ENCODE assay signal across 14 mouse cellular contexts in the genomic region with DNA sequence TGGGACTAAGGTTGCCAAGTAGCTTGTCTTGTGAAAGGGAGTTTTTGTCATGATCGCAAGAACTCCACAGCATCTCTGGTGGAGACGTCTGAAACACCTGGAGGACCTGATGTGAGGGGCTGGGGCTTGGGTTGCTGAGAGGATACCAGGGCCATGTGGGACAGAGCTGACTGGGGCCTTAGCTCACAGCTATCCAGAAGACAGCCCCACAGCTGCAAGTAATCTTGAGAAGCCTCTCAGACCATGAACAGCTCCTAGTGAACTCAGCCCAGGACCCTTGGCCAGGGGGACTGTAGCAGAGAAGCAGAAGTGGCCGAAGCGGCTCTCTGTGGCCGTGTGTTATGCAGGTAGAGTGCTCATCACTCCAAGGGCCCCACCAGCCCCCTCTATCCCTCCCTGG. TPM values are rescaled to one million over a fixed set of nuclear protein-coding genes. Genes with fewer than 3 reads are reported as not detected.
DNase-seq lines count a peak whose midpoint lies in the region; ATAC-seq and TF ChIP-seq lines count a peak whose summit lies in the region.
"Had no signal": no experiment of that assay in that cellular context is flagged by ENCODE, and none has a peak within 500 bp of the region (broad histone marks: within the 10 kb centered on the region; RNA-seq: fewer than 3 reads in every experiment).

No protein-coding gene starts in this region.

- no peaks in the 10 kb centered on the region for H3K9me3 ChIP-seq in hindbrain, embryonic 10.5 days
- no peaks in the 10 kb centered on the region for H3K9me3 ChIP-seq in hindbrain, postnatal 0 days (ENCODE audit: low read length)
- H3K9me3 ChIP-seq in embryonic facial prominence, embryonic 12.5 days = no peaks in the 10 kb centered on the region
- no peaks in the 10 kb centered on the region for H3K9me3 ChIP-seq in limb, embryonic 15.5 days
- H3K9me3 ChIP-seq: hindbrain, embryonic 15.5 days had no signal

- no peaks in the 10 kb centered on the region for H3K27me3 ChIP-seq in hindbrain, embryonic 10.5 days (ENCODE audit: insufficient read depth, poor library complexity, severe bottlenecking)
- H3K27me3 ChIP-seq in hindbrain, postnatal 0 days (ENCODE audit: insufficient read depth, low read length) = no peaks in the 10 kb centered on the region
- H3K27me3 ChIP-seq in embryonic facial prominence, embryonic 12.5 days = no peaks in the 10 kb centered on the region
- H3K27me3 ChIP-seq in limb, embryonic 15.5 days = no peaks in the 10 kb centered on the region
- H3K27me3 ChIP-seq: hindbrain, embryonic 15.5 days had no signal

- no peak overlapping the region for H3K4me3 ChIP-seq in hindbrain, embryonic 10.5 days
- no peak overlapping the region for H3K4me3 ChIP-seq in hindbrain, postnatal 0 days (ENCODE audit: low read length)
- no peak overlapping the region for H3K4me3 ChIP-seq in embryonic facial prominence, embryonic 12.5 days
- H3K4me3 ChIP-seq in embryonic fibroblast, embryonic 13.5 days (ENCODE audit: insufficient read depth, low read length) = no peak overlapping the region
- no peak overlapping the region for H3K4me3 ChIP-seq in limb, embryonic 15.5 days
- H3K4me3 ChIP-seq in layer of hippocampus, adult 2 months = no peak overlapping the region
- H3K4me3 ChIP-seq: hindbrain, embryonic 15.5 days had no signal

- TF ChIP-seq CTCF in hindbrain, postnatal 0 days (IDR thresholded peaks at IDR 0.05; ENCODE audit: low read depth) = no peak
- no peak for TF ChIP-seq CTCF in embryonic fibroblast, embryonic 13.5 days (IDR thresholded peaks at IDR 0.05; ENCODE audit: borderline replicate concordance, insufficient read depth, low read length)
- TF ChIP-seq CTCF in layer of hippocampus, adult 2 months (conservative IDR thresholded peaks at IDR 0.05) = no peak

- WGBS in hindbrain, embryonic 10.5 days = 80% methylated on average over 5 of the region's 5 CpGs
- WGBS in hindbrain, postnatal 0 days = 89% methylated on average over 5 of the region's 5 CpGs
- 62% methylated on average over 5 of the region's 5 CpGs for WGBS in embryonic facial prominence, embryonic 12.5 days
- WGBS in limb, embryonic 15.5 days = 53% methylated on average over 5 of the region's 5 CpGs

- H3K36me3 ChIP-seq in hindbrain, embryonic 10.5 days = no peaks in the 10 kb centered on the region
- no peaks in the 10 kb centered on the region for H3K36me3 ChIP-seq in hindbrain, postnatal 0 days (ENCODE audit: insufficient read depth, low read length)
- H3K36me3 ChIP-seq in embryonic facial prominence, embryonic 12.5 days = no peaks in the 10 kb centered on the region
- H3K36me3 ChIP-seq in limb, embryonic 15.5 days = no peaks in the 10 kb centered on the region
- H3K36me3 ChIP-seq: hindbrain, embryonic 15.5 days had no signal

- peaks cover 21% of the 10 kb centered on the region for H3K4me1 ChIP-seq in hindbrain, embryonic 10.5 days (replicated peaks)
- H3K4me1 ChIP-seq in hindbrain, postnatal 0 days (ENCODE audit: insufficient read depth, low read length) = no peaks in the 10 kb centered on the region
- peaks cover 37% of the 10 kb centered on the region for H3K4me1 ChIP-seq in embryonic facial prominence, embryonic 12.5 days
- peaks cover 26% of the 10 kb centered on the region for H3K4me1 ChIP-seq in embryonic fibroblast, embryonic 13.5 days (ENCODE audit: control insufficient read depth, insufficient read depth, low read length)
- H3K4me1 ChIP-seq in limb, embryonic 15.5 days = peaks cover 45% of the 10 kb centered on the region
- H3K4me1 ChIP-seq: hindbrain, embryonic 15.5 days had no signal

- DNase-seq in hindbrain, embryonic 10.5 days (ENCODE audit: low spot score) = no peak
- no peak for DNase-seq in hindbrain, postnatal 0 days (ENCODE audit: low spot score)
- no peak for DNase-seq in layer of hippocampus, adult 2 months (ENCODE audit: low spot score in 2 of 2)
- DNase-seq in spleen, postnatal 4 days (ENCODE audit: low spot score in 2 of 2) = no peak
- DNase-seq: adrenal gland, postnatal 36 days; layer of hippocampus, adult 9-11 months; liver, postnatal 0 days; right cerebral cortex, postnatal 14 days; thymus, postnatal 14 days had no signal

- peak overlapping the region; percentile 59; the same call in 1 of the 2 replicates for H3K27ac ChIP-seq in hindbrain, embryonic 10.5 days
- no peak overlapping the region for H3K27ac ChIP-seq in hindbrain, postnatal 0 days
- H3K27ac ChIP-seq in embryonic facial prominence, embryonic 12.5 days = peak overlapping the region; percentile 78
- H3K27ac ChIP-seq in embryonic fibroblast, embryonic 13.5 days (ENCODE audit: insufficient read depth, low read length) = peak overlapping the region; percentile 51
- peak overlapping the region; percentile 88 for H3K27ac ChIP-seq in limb, embryonic 15.5 days
- H3K27ac ChIP-seq in layer of hippocampus, adult 2 months = no peak overlapping the region
- H3K27ac ChIP-seq: hindbrain, embryonic 15.5 days had no signal

- no peak overlapping the region for H3K4me2 ChIP-seq in hindbrain, postnatal 0 days (ENCODE audit: low read depth, low read length)
- H3K4me2 ChIP-seq in embryonic facial prominence, embryonic 12.5 days (replicated peaks) = no peak overlapping the region
- H3K4me2 ChIP-seq in limb, embryonic 15.5 days = no peak overlapping the region
- H3K4me2 ChIP-seq: hindbrain, embryonic 15.5 days had no signal

- ATAC-seq in hindbrain, postnatal 0 days = no peak
- no peak for ATAC-seq in embryonic facial prominence, embryonic 12.5 days (ENCODE audit: insufficient number of reproducible peaks, insufficient read depth, low FRiP score, low TSS enrichment)
- ATAC-seq in limb, embryonic 15.5 days (ENCODE audit: insufficient number of reproducible peaks, low FRiP score, low TSS enrichment, low read depth) = no peak
- ATAC-seq: CD4-positive, CD25-positive, alpha-beta regulatory T cell, adult 4 months; liver, postnatal 0 days had no signal

- H3K9ac ChIP-seq in hindbrain, postnatal 0 days (replicated peaks; ENCODE audit: low read length) = no peak overlapping the region
- H3K9ac ChIP-seq in embryonic facial prominence, embryonic 12.5 days = no peak overlapping the region
- no peak overlapping the region for H3K9ac ChIP-seq in limb, embryonic 15.5 days
- H3K9ac ChIP-seq: hindbrain, embryonic 15.5 days; liver, postnatal 0 days had no signal

- TF ChIP-seq POLR2A in embryonic fibroblast, embryonic 13.5 days (IDR thresholded peaks at IDR 0.05; ENCODE audit: low read depth, low read length) = no peak

RNA-seq across cellular contexts. Expression of a gene that starts 11.2 kb away (rescaled TPM):
- polyA plus RNA-seq in hindbrain, embryonic 10.5 days (2016; fragmentation: Nextera tagmentation; extraction: Ambion mirVana) = 10.9 and 16.5 TPM in 2 replicates
- total RNA-seq in hindbrain, postnatal 0 days (2014; rRNA removed) = 30.3 and 37.8 TPM in 2 replicates
- 20.3 and 22.2 TPM in 2 replicates for polyA plus RNA-seq in hindbrain, postnatal 0 days (2015; fragmentation: Nextera tagmentation; extraction: Ambion mirVana)
- polyA plus RNA-seq in embryonic facial prominence, embryonic 12.5 days (2016; fragmentation: Nextera tagmentation; extraction: Ambion mirVana) = 90.7 and 109 TPM in 2 replicates
- polyA plus RNA-seq in embryonic fibroblast, embryonic 13.5 days (2011; ENCODE audit: insufficient read length, low read depth, missing spikeins) = 476 and 628 TPM in 2 replicates
- polyA plus RNA-seq in limb, embryonic 15.5 days (2015; fragmentation: Nextera tagmentation; extraction: Ambion mirVana) = 369 and 451 TPM in 2 replicates
- 1 to 10 TPM; 4.7 to 4.8 TPM for total RNA-seq in layer of hippocampus, adult 2 months (2021)
- polyA plus RNA-seq: CD4-positive, CD25-positive, alpha-beta regulatory T cell, adult 4 months had no signal

RNA-seq across cellular contexts. Expression of a gene that starts 59.1 kb away (rescaled TPM):
- polyA plus RNA-seq in hindbrain, embryonic 10.5 days (2016; fragmentation: Nextera tagmentation; extraction: Ambion mirVana) = not detected in 2 replicates
- total RNA-seq in hindbrain, postnatal 0 days (2014; rRNA removed) = 0.75 TPM in 1 of 2 replicates, not detected in the other
- polyA plus RNA-seq in hindbrain, postnatal 0 days (2015; fragmentation: Nextera tagmentation; extraction: Ambion mirVana) = 0.14 TPM in 1 of 2 replicates, not detected in the other
- polyA plus RNA-seq in embryonic facial prominence, embryonic 12.5 days (2016; fragmentation: Nextera tagmentation; extraction: Ambion mirVana) = 0.09 TPM in 1 of 2 replicates, not detected in the other
- polyA plus RNA-seq in embryonic fibroblast, embryonic 13.5 days (2011; ENCODE audit: insufficient read length, low read depth, missing spikeins) = not detected in 2 replicates
- 0.12 and 0.14 TPM in 2 replicates for polyA plus RNA-seq in limb, embryonic 15.5 days (2015; fragmentation: Nextera tagmentation; extraction: Ambion mirVana)
- total RNA-seq in layer of hippocampus, adult 2 months (2021) = not detected
- polyA plus RNA-seq: CD4-positive, CD25-positive, alpha-beta regulatory T cell, adult 4 months; hindbrain, embryonic 15.5 days had no signal

Comparison
In these comparisons a context has a peak if more than half of its experiments do, and no peak if none do; other contexts are left out.
1. H3K27ac ChIP-seq: peak in hindbrain, embryonic 10.5 days (single experiment), embryonic facial prominence, embryonic 12.5 days (single experiment), embryonic fibroblast, embryonic 13.5 days (single experiment) and limb, embryonic 15.5 days (single experiment); none in hindbrain, postnatal 0 days (single experiment) and layer of hippocampus, adult 2 months (single experiment).